Mouse (Mus musculus) small intestine, adult 2 months (tissue): ENCODE results near the gene Zfp683. TPM values are rescaled to one million over a fixed set of nuclear protein-coding genes. Genes with fewer than 3 reads are reported as not detected.

Source experiments
- H3K27ac ChIP-seq: fragments of 200-500 bp; 2 replicates; pipeline ENCODE4 v1.5.1; 2012; ENCODE audit warnings: low read depth, low read length, control low read depth, inconsistent platforms; ENCODE audit not compliant: insufficient read depth
- H3K27me3 ChIP-seq: fragments of 200-500 bp; 2 replicates; pipeline ENCODE4 v1.6.1; 2012; ENCODE audit warnings: mild to moderate bottlenecking, moderate library complexity, low read length, inconsistent platforms; ENCODE audit not compliant: control insufficient read depth, insufficient read depth
- H3K36me3 ChIP-seq: fragments of 200-500 bp; 2 replicates; pipeline ENCODE4 v1.6.1; 2012; ENCODE audit warnings: mild to moderate bottlenecking, low read length, control low read depth, inconsistent platforms; ENCODE audit not compliant: control insufficient read depth, insufficient read depth
- H3K4me1 ChIP-seq: fragments of 200-500 bp; 2 replicates; pipeline ENCODE4 v1.6.1; 2012; ENCODE audit warnings: low read length, inconsistent platforms, mixed read lengths; ENCODE audit not compliant: control insufficient read depth, insufficient read depth, insufficient read length
- H3K4me3 ChIP-seq: fragments of 200-500 bp; 2 replicates; pipeline ENCODE4 v1.5.1; 2012; ENCODE audit warnings: low read depth, mild to moderate bottlenecking, control low read depth, inconsistent platforms, low read length, moderate library complexity
- CTCF ChIP-seq: fragments of 200-500 bp; IDR thresholded peaks from 2 replicates; pipeline ENCODE4 v1.5.1; 2012; ENCODE audit warnings: low read depth, mild to moderate bottlenecking, control low read depth, inconsistent platforms, low read length, moderate library complexity, mixed read lengths; ENCODE audit not compliant: insufficient replicate concordance, insufficient read length; ENCODE audit errors: extremely low read depth
- POLR2A ChIP-seq: fragments of 200-500 bp; IDR thresholded peaks from 2 replicates; pipeline ENCODE4 v1.6.1; 2012; ENCODE audit warnings: low read depth, mild to moderate bottlenecking, control low read depth, inconsistent platforms, low read length, moderate library complexity
- WGBS: fragments of 180-500 bp; shearing (Covaris S2); methylation state at CpG from one replicate; pipeline ENCODE4 v1.1.7; 2018; 5-methylcytosine and 5-hydroxymethylcytosine counted together
- polyA plus RNA-seq: library from polyadenylated mRNA; depleted of rRNA; stranded (reverse); fragments of >200 nt; gene quantifications from 2 replicates; pipeline ENCODE4 v1.2.3, GENCODE M21; 2012

The Zfp683 gene
- polyA plus RNA-seq, 1 experiment = 1.3 TPM

- H3K4me1 ChIP-seq = peaks cover 6% of the 10 kb centered on the region
- no peaks in the 10 kb centered on the region for H3K27me3 ChIP-seq
- H3K4me3 ChIP-seq = peak overlapping the region; percentile 56
- 68% methylated on average over 6 of the region's 6 CpGs for WGBS
- no peak overlapping the region for H3K27ac ChIP-seq
- TF ChIP-seq CTCF = peak; percentile 92; the same call in 1 of the 2 replicates
- no peak for TF ChIP-seq POLR2A
- H3K36me3 ChIP-seq = peaks cover 14% of the 10 kb centered on the region
Observed at GRCm38 (mm10) chr4:134092382-134093288, 39.0 kb downstream of the Zfp683 start.

DNA sequence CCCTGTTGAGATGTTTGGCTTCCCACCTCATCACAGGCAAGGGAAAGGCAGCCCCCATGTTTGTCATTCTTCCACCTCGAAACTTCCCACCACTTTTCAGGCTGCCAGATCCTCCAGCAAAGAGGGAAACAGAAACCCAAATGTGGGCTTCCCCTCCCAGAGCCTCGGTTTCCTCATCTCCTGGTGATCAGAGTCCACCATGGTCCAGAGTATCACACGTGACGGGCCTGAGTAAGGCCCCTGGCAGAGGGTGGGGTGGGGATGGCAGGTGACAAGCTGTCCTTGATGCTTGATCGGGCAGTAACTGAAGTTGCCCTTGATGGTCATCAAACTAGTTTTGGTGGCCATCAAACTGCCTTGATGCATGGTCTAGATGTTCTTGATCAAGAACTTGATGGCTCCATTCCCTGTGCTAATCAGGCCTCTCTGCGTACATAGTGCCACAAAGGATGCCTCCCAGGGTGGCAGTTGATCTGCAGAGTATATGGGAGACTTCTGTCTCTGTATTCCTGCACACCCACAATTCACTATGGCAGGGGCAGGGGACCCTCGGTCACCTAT lies 40.4 kb downstream of the Zfp683 start:
- Histone ChIP-seq H3K4me1 (peaks cover 3% of the 10 kb centered on the region; the same call in 1 of the 2 replicates), H3K27ac (peak overlapping the region; percentile 61), H3K27me3 (no peaks in the 10 kb centered on the region), H3K36me3 (peaks cover 14% of the 10 kb centered on the region), H3K4me3 (peak overlapping the region; percentile 56)
- TF ChIP-seq CTCF (no peak), POLR2A (no peak)
- 65% methylated on average over 7 of the region's 7 CpGs for WGBS

DNA sequence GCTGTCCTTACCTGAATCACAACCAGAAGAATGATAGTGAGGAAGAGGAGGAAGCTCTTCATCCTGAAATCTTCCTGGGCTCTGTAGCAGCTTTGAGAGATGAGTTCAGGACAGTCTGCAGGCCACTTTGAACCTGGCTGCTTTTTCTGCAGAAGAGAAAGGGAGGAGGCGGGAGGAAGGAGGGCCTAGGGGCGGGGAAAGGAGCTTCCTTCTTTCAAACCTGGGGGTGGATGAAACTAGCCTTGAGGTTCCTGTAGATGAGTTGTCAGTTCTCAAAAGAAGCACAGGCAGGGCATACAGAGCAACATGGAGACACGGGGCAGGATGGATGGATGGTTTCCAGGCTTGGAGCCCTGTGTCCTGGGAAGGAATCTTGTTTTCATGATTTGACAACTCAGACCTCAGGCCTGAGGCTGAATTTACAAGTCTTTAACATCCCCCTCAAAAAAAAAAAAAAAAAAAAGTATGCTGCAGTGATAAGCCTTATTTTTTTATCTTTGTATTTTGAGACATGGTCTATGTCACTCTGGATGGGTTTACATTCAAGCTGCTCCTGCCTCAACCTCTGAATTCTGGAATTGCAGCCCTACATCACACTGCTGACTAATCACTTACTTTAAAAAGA lies 41.4 kb downstream of the Zfp683 start, which contains the start of gene Cd52:
TSS of gene Cd52 (minus strand) at position 160 of the 625 bp plus-strand sequence.
- peaks cover 13% of the 10 kb centered on the region for H3K36me3 ChIP-seq
- H3K27me3 ChIP-seq = no peaks in the 10 kb centered on the region
- WGBS = 61% methylated on average over 3 of the region's 3 CpGs
- peak within 1 kb of the TSS; percentile 61 for H3K27ac ChIP-seq
- TF ChIP-seq CTCF (no peak), POLR2A (no peak; the same call in 1 of the 2 replicates)
- peak within 1 kb of the TSS; percentile 56 for H3K4me3 ChIP-seq
- H3K4me1 ChIP-seq = peaks cover 3% of the 10 kb centered on the region; the same call in 1 of the 2 replicates

DNA sequence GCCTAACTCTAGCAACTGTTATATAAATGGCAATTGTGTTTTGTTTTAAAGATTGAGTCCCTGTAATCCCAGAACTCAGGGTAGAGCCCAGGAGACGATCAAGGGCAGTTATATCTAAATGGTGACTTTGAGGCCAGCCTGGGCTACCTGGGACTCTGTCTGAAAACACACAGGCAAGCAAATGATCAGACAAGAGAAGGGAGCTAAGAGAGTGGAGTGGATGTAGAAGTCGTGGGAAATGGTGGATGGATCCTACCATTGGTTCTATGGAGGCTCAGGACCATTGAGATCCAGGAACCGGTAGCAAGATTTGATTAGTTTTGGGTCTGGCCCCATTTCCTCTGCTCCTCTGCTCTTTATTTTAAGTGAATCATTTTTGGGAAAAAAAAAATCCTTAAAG lies 42.5 kb downstream of the Zfp683 start:
- WGBS = 82% methylated on average over 3 of the region's 3 CpGs
- no peak overlapping the region for H3K4me3 ChIP-seq
- H3K27ac ChIP-seq = peak overlapping the region; percentile 75; the same call in 1 of the 2 replicates
- H3K4me1 ChIP-seq = peaks cover 3% of the 10 kb centered on the region; the same call in 1 of the 2 replicates
- TF ChIP-seq CTCF = no peak
- no peak for TF ChIP-seq POLR2A
- peaks cover 13% of the 10 kb centered on the region for H3K36me3 ChIP-seq
- no peaks in the 10 kb centered on the region for H3K27me3 ChIP-seq

DNA sequence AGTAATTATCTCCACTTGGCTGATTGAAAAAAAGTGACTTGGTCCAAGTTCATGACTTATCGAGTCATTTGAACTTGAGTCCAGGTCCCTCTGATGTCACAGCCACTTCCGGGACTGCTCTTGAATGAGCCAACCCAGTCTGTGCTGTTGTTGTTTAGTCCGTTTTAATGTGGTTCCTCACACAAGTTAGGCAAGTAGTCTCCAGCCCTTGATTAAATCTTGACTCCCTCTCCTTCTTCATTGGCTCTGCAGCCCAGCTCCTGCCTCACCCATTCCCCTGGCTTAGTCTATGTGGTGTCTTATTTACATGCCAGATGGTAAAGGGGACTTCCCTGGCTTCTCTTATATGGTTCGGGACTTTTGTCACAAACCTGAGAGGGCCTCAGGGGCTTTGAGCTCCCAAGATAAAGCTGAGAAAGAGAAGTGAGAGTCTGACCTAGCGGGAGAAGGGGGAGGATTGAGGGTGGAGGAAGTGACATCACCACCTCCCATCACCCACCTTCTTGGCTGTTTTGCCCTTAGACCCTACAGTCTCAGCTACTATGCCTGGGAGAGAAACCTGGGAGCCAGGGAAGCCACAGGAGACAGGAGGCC lies 43.5 kb downstream of the Zfp683 start:
- Histone ChIP-seq H3K4me1 (peaks cover 3% of the 10 kb centered on the region; the same call in 1 of the 2 replicates), H3K4me3 (no peak overlapping the region), H3K36me3 (peaks cover 9% of the 10 kb centered on the region), H3K27ac (peak overlapping the region; percentile 75), H3K27me3 (no peaks in the 10 kb centered on the region)
- WGBS = 38% methylated on average over 5 of the region's 5 CpGs
- no peak for TF ChIP-seq POLR2A
- TF ChIP-seq CTCF = no peak

GRCm38 (mm10) chr4:134098628-134099027 lies 45.0 kb downstream of the Zfp683 start:
- H3K4me3 ChIP-seq = no peak overlapping the region
- no peaks in the 10 kb centered on the region for H3K27me3 ChIP-seq
- peaks cover 6% of the 10 kb centered on the region; the same call in 1 of the 2 replicates for H3K4me1 ChIP-seq
- H3K27ac ChIP-seq = peak overlapping the region; percentile 88
- 49% methylated on average over 8 of the region's 8 CpGs for WGBS
- no peak for TF ChIP-seq CTCF
- TF ChIP-seq POLR2A = no peak
- H3K36me3 ChIP-seq = no peaks in the 10 kb centered on the region
